In the genomic region with DNA sequence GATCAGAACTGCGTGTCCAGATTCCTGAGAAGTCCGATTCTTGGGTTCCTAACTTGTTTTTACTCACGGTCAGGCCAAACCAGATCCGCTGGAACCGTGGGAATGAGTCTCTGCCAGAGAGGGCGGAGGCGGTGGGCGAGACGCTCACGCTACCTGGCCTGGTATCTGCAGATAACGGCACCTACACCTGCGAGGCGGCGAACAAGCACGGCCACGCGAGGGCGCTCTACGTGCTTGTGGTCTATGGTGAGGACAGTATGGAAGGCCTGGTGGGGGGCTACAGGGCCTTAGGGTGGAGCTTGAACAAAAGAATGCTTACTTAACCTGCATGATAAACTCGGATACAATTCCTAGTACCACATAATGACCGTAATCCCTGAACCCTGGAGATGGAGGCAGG, we compare ENCODE assay signal across 12 mouse cellular contexts. TPM values are rescaled to one million over a fixed set of nuclear protein-coding genes. Genes with fewer than 3 reads are reported as not detected.
A peak's percentile ranks its signal among the peaks of the same experiment; 100 is the strongest.
DNase-seq lines count a peak whose midpoint lies in the region; ATAC-seq and TF ChIP-seq lines count a peak whose summit lies in the region.
"Had no signal": no experiment of that assay in that cellular context is flagged by ENCODE, and none has a peak within 500 bp of the region (broad histone marks: within the 10 kb centered on the region; RNA-seq: fewer than 3 reads in every experiment).

No protein-coding gene starts in this region.

- no peaks in the 10 kb centered on the region for H3K9me3 ChIP-seq in midbrain, embryonic 15.5 days

- H3K27ac ChIP-seq in left cerebral cortex, adult 2 months = no peak overlapping the region; the same call in 1 of the 2 replicates
- no peak overlapping the region for H3K27ac ChIP-seq in midbrain, embryonic 15.5 days

- 58% methylated on average over 21 of the region's 21 CpGs for WGBS in midbrain, embryonic 15.5 days

- intact Hi-C loops in left cerebral cortex, adult 2 months (cut with DNase I) = no loop called here

- TF ChIP-seq CTCF in left cerebral cortex, adult 2 months (IDR thresholded peaks at IDR 0.05) = peak; percentile 44

- peaks cover 22% of the 10 kb centered on the region for H3K36me3 ChIP-seq in midbrain, embryonic 15.5 days (replicated peaks)

- H3K4me2 ChIP-seq in midbrain, embryonic 15.5 days = no peak overlapping the region

- H3K4me3 ChIP-seq in left cerebral cortex, adult 2 months = no peak overlapping the region
- no peak overlapping the region for H3K4me3 ChIP-seq in midbrain, embryonic 15.5 days
- H3K4me3 ChIP-seq: myocyte had no signal

- H3K27me3 ChIP-seq in midbrain, embryonic 15.5 days (replicated peaks) = no peaks in the 10 kb centered on the region

- H3K9ac ChIP-seq in midbrain, embryonic 15.5 days = no peak overlapping the region

- DNase-seq in adrenal gland, postnatal 36 days = peak; percentile 15 to 51
- no peak for DNase-seq in adrenal gland, postnatal 4 days (ENCODE audit: low spot score in 2 of 2)
- peak; percentile 48 to 51 for DNase-seq in left cerebral cortex, adult 2 months (ENCODE audit: extremely low spot score in 1 of 2, low spot score in 2 of 2)
- no peak for DNase-seq in left cerebral cortex, adult 11 months (ENCODE audit: low spot score)
- DNase-seq in lung, adult 18-20 months = peak; percentile 24 to 28
- peak; percentile 70 for DNase-seq in testis, postnatal 14 days (ENCODE audit: low spot score)
- DNase-seq: adrenal gland, adult 8-10 months had no signal

- no peak for ATAC-seq in frontal cortex, adult (ENCODE audit: low TSS enrichment)
- ATAC-seq in midbrain, embryonic 15.5 days (replicated peaks) = no peak

- peaks cover 32% of the 10 kb centered on the region for H3K4me1 ChIP-seq in midbrain, embryonic 15.5 days

RNA-seq across cellular contexts. Expression of gene Zfp428, which starts 5.3 kb away (rescaled TPM):
- total RNA-seq in adrenal gland, postnatal 36 days (2021) = 1 to 10 TPM; 6.0 to 6.8 TPM
- total RNA-seq in adrenal gland, postnatal 4 days (2021) = 10 to 100 TPM; 11.1 to 16.2 TPM
- 10 to 100 TPM; 45.9 to 46.0 TPM for total RNA-seq in left cerebral cortex, adult 2 months (2021)
- polyA plus RNA-seq in midbrain, embryonic 15.5 days (2015; fragmentation: Nextera tagmentation; extraction: Ambion mirVana) = 336 and 344 TPM in 2 replicates

RNA-seq across cellular contexts. Expression of gene AC161166.1, which starts 10.8 kb away (rescaled TPM):
- total RNA-seq in adrenal gland, postnatal 36 days (2021) = not detected
- total RNA-seq in adrenal gland, postnatal 4 days (2021) = not detected
- total RNA-seq in left cerebral cortex, adult 2 months (2021) = not detected
- polyA plus RNA-seq in midbrain, embryonic 15.5 days (2015; fragmentation: Nextera tagmentation; extraction: Ambion mirVana) = 2.1 and 2.2 TPM in 2 replicates
- total RNA-seq: adrenal gland, adult 8-10 months; hematopoietic stem cell, adult 5-6 weeks; left cerebral cortex, postnatal 25 days had no signal

RNA-seq across cellular contexts. Expression of gene Cadm4, which starts 19.7 kb away (rescaled TPM):
- total RNA-seq in adrenal gland, postnatal 36 days (2021) = 1 to 10 TPM; 2.8 to 3.6 TPM
- total RNA-seq in adrenal gland, postnatal 4 days (2021) = 10 to 100 TPM; 12.6 to 17.7 TPM
- total RNA-seq in left cerebral cortex, adult 2 months (2021) = 100 to 1,000 TPM; 213 to 219 TPM
- 79.2 and 81.1 TPM in 2 replicates for polyA plus RNA-seq in midbrain, embryonic 15.5 days (2015; fragmentation: Nextera tagmentation; extraction: Ambion mirVana)

RNA-seq across cellular contexts. Expression of gene Irgq, which starts 29.0 kb away (rescaled TPM):
- 10 to 100 TPM; 20.4 to 24.1 TPM for total RNA-seq in adrenal gland, postnatal 36 days (2021)
- total RNA-seq in adrenal gland, postnatal 4 days (2021) = 10 to 100 TPM; 24.9 to 25.7 TPM
- total RNA-seq in left cerebral cortex, adult 2 months (2021) = 10 to 100 TPM; 81.6 to 84.3 TPM
- 31.8 and 33.2 TPM in 2 replicates for polyA plus RNA-seq in midbrain, embryonic 15.5 days (2015; fragmentation: Nextera tagmentation; extraction: Ambion mirVana)

RNA-seq across cellular contexts. Expression of gene Plaur, which starts 39.2 kb away (rescaled TPM):
- total RNA-seq in adrenal gland, postnatal 36 days (2021) = 1 to 10 TPM; 7.9 to 9.8 TPM
- total RNA-seq in adrenal gland, postnatal 4 days (2021) = 10 to 100 TPM; 11.9 to 13.1 TPM
- 1 to 10 TPM; 1.0 to 1.1 TPM for total RNA-seq in left cerebral cortex, adult 2 months (2021)
- polyA plus RNA-seq in midbrain, embryonic 15.5 days (2015; fragmentation: Nextera tagmentation; extraction: Ambion mirVana) = 1.6 and 1.9 TPM in 2 replicates

Comparison
In these comparisons a context has a peak if more than half of its experiments do, and no peak if none do; other contexts are left out.
1. DNase-seq: peak in adrenal gland, postnatal 36 days (2 of 2), left cerebral cortex, adult 2 months (2 of 2), lung, adult 18-20 months (2 of 2) and testis, postnatal 14 days (single experiment); none in adrenal gland, postnatal 4 days (0 of 2) and left cerebral cortex, adult 11 months (single experiment).
2. RNA of gene Cadm4, which starts 19.7 kb away (total RNA-seq): 213 to 219 TPM in left cerebral cortex, adult 2 months; 12.6 to 17.7 TPM in adrenal gland, postnatal 4 days and 2.8 to 3.6 TPM in adrenal gland, postnatal 36 days; every median in the first group is over 10 times any median in the second.